Mouse (Mus musculus): Measurements from ENCODE around the gene E130218I03Rik. TPM values are rescaled to one million over a fixed set of nuclear protein-coding genes. Genes with fewer than 3 reads are reported as not detected.

The E130218I03Rik gene
- 0.50 and 0.53 TPM in 2 replicates for polyA plus RNA-seq (2015; fragmentation: Nextera tagmentation; extraction: Ambion mirVana)

DNA sequence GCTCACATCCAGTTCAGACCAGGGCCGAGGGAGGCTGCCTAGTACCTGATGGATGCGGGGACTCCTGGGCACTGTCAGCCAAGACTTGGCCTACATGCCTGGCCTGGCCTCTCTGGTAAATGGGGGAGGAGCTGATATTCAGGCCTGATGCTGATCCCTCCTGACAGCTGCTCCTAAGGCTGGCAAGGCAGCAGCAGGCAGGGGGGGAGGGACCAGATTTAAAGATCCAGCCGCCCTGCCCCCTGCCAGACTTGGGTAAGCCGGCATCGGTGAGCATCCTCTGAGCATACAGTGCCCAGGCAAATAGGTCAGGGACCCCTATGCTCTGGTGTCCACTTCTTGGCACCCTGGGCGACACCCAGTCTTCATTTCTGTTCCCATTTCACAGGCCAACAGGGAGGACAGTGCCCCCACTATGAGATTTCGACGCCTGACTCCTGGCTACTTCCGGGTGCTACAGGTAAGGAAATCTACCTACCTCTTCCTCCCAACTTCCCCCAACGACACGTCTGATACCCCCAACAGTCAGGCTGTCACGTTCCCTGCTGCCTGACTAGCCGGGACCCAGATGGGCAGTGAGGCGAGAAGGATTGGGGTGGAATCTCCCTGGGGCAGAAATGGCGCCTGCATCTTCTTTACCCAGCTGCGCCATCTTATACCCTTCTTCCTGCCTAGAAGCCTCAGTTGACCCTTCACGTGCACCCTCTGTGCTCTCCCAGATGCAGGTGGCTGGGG lies at the start of gene E130218I03Rik:
Gene E130218I03Rik, plus strand, starts transcription at position 147 of the 735 bp plus-strand sequence.

DNA sequence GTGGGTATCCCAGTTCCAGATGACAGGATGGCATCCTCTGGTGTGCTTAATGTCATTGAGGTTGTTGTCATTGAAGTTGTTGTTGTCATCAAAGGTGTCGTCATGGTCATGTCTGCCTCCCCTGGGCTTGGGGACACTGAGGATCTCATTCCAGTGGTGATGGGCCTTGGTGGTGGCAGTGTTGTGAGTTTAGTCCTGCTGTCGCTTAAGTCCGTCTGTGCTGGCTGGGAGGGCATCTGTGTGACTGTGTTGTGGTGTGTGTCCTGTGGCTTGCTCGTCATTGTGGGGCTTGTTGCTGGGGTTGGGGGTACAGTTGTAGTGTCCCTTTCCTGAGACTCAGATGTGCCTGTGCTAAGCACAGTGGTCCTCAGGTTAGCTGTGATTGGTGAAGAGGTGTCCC lies 40.6 kb upstream of the E130218I03Rik start, which contains the start of gene Gm7534:
Gene Gm7534, minus strand, starts transcription at position 101 of the 400 bp plus-strand sequence.

GRCm38 (mm10) chr4:134227194-134227593 lies 16.3 kb upstream of the E130218I03Rik start, which contains the start of gene Catsper4:
Gene Catsper4 (minus strand): TSS chr4:134227383.

GRCm38 (mm10) chr4:134238279-134238651 lies 5.2 kb upstream of the E130218I03Rik start, which contains the start of gene Cnksr1:
Gene Cnksr1 (minus strand): TSS chr4:134238399.

GRCm38 (mm10) chr4:134245148-134245843 lies 1.8 kb downstream of the E130218I03Rik start, which contains the start of gene Zfp593:
Gene Zfp593 (minus strand): TSS chr4:134245592.

GRCm38 (mm10) chr4:134246719-134247258 lies 3.3 kb downstream of the E130218I03Rik start, which contains the start of gene Gm30191:
Gene Gm30191 (plus strand): TSS chr4:134246935.

DNA sequence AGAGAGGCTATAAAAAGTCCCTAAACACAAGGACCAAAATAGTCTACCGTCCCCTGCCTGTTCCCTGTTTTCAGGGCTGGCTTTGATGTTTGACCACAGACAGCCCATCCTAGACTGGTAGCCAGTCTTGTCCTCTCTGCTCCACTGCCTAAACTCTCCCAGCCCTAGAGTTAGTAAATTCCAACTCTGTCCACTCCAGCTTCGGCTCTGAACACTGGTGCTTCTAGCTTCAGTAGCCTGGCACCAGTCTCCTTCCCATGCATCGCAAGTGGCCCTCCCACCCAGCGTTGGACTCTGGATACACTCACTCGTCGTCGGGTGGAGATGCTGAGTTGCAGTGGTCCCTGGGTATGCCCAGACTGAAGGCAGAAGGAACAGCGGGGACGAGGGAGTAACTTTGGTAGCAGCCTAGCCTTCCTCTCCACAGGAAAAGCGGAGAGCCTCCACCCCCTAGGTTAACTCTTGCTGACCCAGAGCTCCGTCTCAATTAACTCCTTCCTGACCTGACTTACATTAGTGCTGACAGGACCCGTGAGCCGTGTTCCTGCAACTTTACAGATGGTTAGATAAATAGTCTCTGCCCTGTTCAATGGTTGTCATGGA lies 10.4 kb downstream of the E130218I03Rik start, which contains the start of gene Grrp1:
Gene Grrp1, minus strand, starts transcription at position 385 of the 603 bp plus-strand sequence.

DNA sequence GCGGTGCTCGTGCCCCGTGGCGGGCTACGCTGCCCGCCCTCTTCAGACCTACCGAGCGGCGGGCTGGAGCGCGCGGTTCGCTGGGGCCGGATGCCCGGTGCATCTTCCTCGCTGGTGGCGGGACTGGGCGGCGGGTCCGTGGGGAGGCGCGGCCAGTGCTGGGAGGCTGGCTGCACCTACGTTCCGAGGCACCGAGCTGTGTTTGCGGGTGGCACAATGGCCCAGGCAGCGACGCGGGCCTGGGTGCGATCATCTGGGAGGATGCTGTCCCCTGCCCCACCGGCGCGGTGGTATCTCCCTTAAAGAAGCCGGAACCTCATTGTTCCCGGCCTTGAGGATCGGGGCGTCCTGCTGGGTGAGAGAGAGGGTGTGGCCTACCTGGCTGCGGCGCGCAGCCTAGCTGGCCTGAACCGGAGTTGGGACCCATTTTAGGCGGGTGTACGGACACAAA lies 44.1 kb downstream of the E130218I03Rik start, which contains the start of gene Pdik1l:
Gene Pdik1l, minus strand, starts transcription at position 321 of the 451 bp plus-strand sequence.

Other genes starting within 250 kb of the E130218I03Rik start
- 37.3 and 44.2 TPM in 2 replicates for gene Dhdds, start 242.7 kb upstream of the E130218I03Rik start, polyA plus RNA-seq (2015; fragmentation: Nextera tagmentation; extraction: Ambion mirVana)
- gene Lin28a, start 224.8 kb upstream of the E130218I03Rik start, polyA plus RNA-seq (2015; fragmentation: Nextera tagmentation; extraction: Ambion mirVana) = 0.08 and 0.12 TPM in 2 replicates
- not detected in 2 replicates for gene Zfp683, start 189.8 kb upstream of the E130218I03Rik start, polyA plus RNA-seq (2015; fragmentation: Nextera tagmentation; extraction: Ambion mirVana)
- gene Crybg2, start 182.8 kb upstream of the E130218I03Rik start, polyA plus RNA-seq (2015; fragmentation: Nextera tagmentation; extraction: Ambion mirVana) = 6.2 and 7.4 TPM in 2 replicates
- gene Cd52, start 148.6 kb upstream of the E130218I03Rik start, polyA plus RNA-seq (2015; fragmentation: Nextera tagmentation; extraction: Ambion mirVana) = 3.2 and 6.2 TPM in 2 replicates
- 9.3 and 13.4 TPM in 2 replicates for gene Ubxn11, start 141.1 kb upstream of the E130218I03Rik start, polyA plus RNA-seq (2015; fragmentation: Nextera tagmentation; extraction: Ambion mirVana)
- 539 and 571 TPM in 2 replicates for gene Sh3bgrl3, start 114.9 kb upstream of the E130218I03Rik start, polyA plus RNA-seq (2015; fragmentation: Nextera tagmentation; extraction: Ambion mirVana)
- 14.9 and 17.2 TPM in 2 replicates for gene Cep85, start 56.5 kb upstream of the E130218I03Rik start, polyA plus RNA-seq (2015; fragmentation: Nextera tagmentation; extraction: Ambion mirVana)
- gene Gm7534, start 40.7 kb upstream of the E130218I03Rik start, polyA plus RNA-seq (2015; fragmentation: Nextera tagmentation; extraction: Ambion mirVana) = not detected in 2 replicates
- gene Catsper4, start 16.3 kb upstream of the E130218I03Rik start, polyA plus RNA-seq (2015; fragmentation: Nextera tagmentation; extraction: Ambion mirVana) = 0.13 and 0.15 TPM in 2 replicates
- gene Cnksr1, start 5.3 kb upstream of the E130218I03Rik start, polyA plus RNA-seq (2015; fragmentation: Nextera tagmentation; extraction: Ambion mirVana) = 0.09 TPM in 1 of 2 replicates, not detected in the other
- gene Zfp593, start 1.9 kb downstream of the E130218I03Rik start, polyA plus RNA-seq (2015; fragmentation: Nextera tagmentation; extraction: Ambion mirVana) = 12.3 and 13.6 TPM in 2 replicates
- 0.26 TPM in 1 of 2 replicates, not detected in the other for gene Gm30191, start 3.3 kb downstream of the E130218I03Rik start, polyA plus RNA-seq (2015; fragmentation: Nextera tagmentation; extraction: Ambion mirVana)
- gene Grrp1, start 10.4 kb downstream of the E130218I03Rik start, polyA plus RNA-seq (2015; fragmentation: Nextera tagmentation; extraction: Ambion mirVana) = 14.7 and 15.1 TPM in 2 replicates
- 24.1 and 26.0 TPM in 2 replicates for gene Pdik1l, start 44.2 kb downstream of the E130218I03Rik start, polyA plus RNA-seq (2015; fragmentation: Nextera tagmentation; extraction: Ambion mirVana)
- 1.4 and 1.6 TPM in 2 replicates for gene Trim63, start 71.5 kb downstream of the E130218I03Rik start, polyA plus RNA-seq (2015; fragmentation: Nextera tagmentation; extraction: Ambion mirVana)
- 0.25 TPM in 2 replicates for gene Slc30a2, start 99.5 kb downstream of the E130218I03Rik start, polyA plus RNA-seq (2015; fragmentation: Nextera tagmentation; extraction: Ambion mirVana)
- gene Extl1, start 140.2 kb downstream of the E130218I03Rik start, polyA plus RNA-seq (2015; fragmentation: Nextera tagmentation; extraction: Ambion mirVana) = 0.88 and 0.94 TPM in 2 replicates
- gene Pafah2, start 152.7 kb downstream of the E130218I03Rik start, polyA plus RNA-seq (2015; fragmentation: Nextera tagmentation; extraction: Ambion mirVana) = 4.7 and 5.7 TPM in 2 replicates
- 2,472 and 2,758 TPM in 2 replicates for gene Stmn1, start 224.7 kb downstream of the E130218I03Rik start, polyA plus RNA-seq (2015; fragmentation: Nextera tagmentation; extraction: Ambion mirVana)